Mouse (Mus musculus) cerebellum, adult 18-20 months (tissue): ENCODE measurements at regions not wholly inside any gene's neighbourhood (a gene's known extent, or its start where the extent isn't known, plus 50 kb on each side); places are given as distances from the start of the nearest gene placed in this dataset.
"Not testable (repeated sequence)": the region's sequence is repeated elsewhere in the genome, so short reads cannot be mapped to it uniquely, and the experiment has no call there.

Experiments
- DNase-seq, 2 experiments: peaks; one replicate each; pipeline ENCODE4 v3.0.0; 2021

- not testable (repeated sequence) for DNase-seq
These were observed 373.5 kb downstream of the Tcerg1l start for GRCm38 (mm10) chr7:138024021-138024420.

- no peak for DNase-seq
These were observed 345.8 kb downstream of the Tcerg1l start for GRCm38 (mm10) chr7:138051696-138052095.

- no peak for DNase-seq
These were observed 342.8 kb downstream of the Tcerg1l start for GRCm38 (mm10) chr7:138054756-138055155.

GRCm38 (mm10) chr7:138061116-138061515 is 336.4 kb downstream of the Tcerg1l start:
- DNase-seq, result no peak

GRCm38 (mm10) chr7:138066921-138067320 is 330.6 kb downstream of the Tcerg1l start:
- no peak for DNase-seq

- DNase-seq, result no peak
These were observed 322.3 kb downstream of the Tcerg1l start for GRCm38 (mm10) chr7:138075231-138075630.

GRCm38 (mm10) chr7:138083980-138084379 is 313.6 kb downstream of the Tcerg1l start:
- DNase-seq, result peak; percentile 20 to 30

GRCm38 (mm10) chr7:138107471-138108210 is 289.9 kb downstream of the Tcerg1l start:
- DNase-seq, result peak; percentile 46 to 52

GRCm38 (mm10) chr7:138121497-138121896 is 276.0 kb downstream of the Tcerg1l start:
- DNase-seq, result no peak

GRCm38 (mm10) chr7:138129701-138130100 is 267.8 kb downstream of the Tcerg1l start:
- no peak for DNase-seq

- no peak for DNase-seq
These were observed 264.1 kb downstream of the Tcerg1l start for GRCm38 (mm10) chr7:138133427-138133826.

- no peak for DNase-seq
These were observed 259.6 kb downstream of the Tcerg1l start for GRCm38 (mm10) chr7:138137934-138138333.

- DNase-seq, result no peak
These were observed 257.8 kb downstream of the Tcerg1l start for GRCm38 (mm10) chr7:138139766-138140165.

- DNase-seq, result no peak
These were observed 248.0 kb downstream of the Tcerg1l start for GRCm38 (mm10) chr7:138149496-138149895.

GRCm38 (mm10) chr7:138153455-138154167 is 243.9 kb downstream of the Tcerg1l start:
- DNase-seq, result no peak
